Mouse (Mus musculus) testis, postnatal 14 days (tissue): ENCODE results near the gene Nphs1.
A peak's percentile ranks its signal among the peaks of the same experiment; 100 is the strongest.
"Not testable (repeated sequence)": the region's sequence is repeated elsewhere in the genome, so short reads cannot be mapped to it uniquely, and the experiment has no call there.

Source experiments
- DNase-seq: peaks from one replicate; pipeline ENCODE4 v3.0.0; 2021; ENCODE audit warnings: low spot score

Nphs1 gene

DNA sequence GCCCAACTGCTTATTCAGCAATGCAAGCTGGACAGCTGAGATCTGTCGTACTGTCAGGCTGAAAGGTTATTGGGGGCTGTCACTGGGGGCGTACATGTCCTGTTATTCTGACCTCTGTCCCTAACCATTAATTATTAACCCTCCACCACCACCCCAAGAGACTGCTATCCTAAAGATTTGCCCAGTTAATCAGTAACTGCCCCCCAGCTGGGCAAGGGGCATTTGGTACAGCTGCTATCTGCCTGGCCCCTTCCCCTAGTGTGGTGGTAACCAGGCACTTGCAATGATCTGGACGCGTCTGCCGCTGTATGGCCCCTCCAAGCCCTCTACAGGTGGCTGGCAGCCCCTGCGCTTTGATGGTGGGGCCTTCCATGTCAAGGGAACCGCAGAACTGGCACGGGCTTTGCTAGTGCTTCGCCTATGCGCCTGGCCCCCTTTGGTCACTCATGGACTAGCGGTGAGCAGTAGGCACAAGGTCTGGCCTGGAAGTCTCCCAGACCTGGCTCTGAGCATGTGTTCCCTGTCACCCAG, 35.4 kb downstream of the Nphs1 start, which contains the start of gene Prodh2:
TSS of gene Prodh2 (plus strand) at position 222 of the 531 bp plus-strand sequence.
- no peak for DNase-seq

- DNase-seq: peak; percentile 70
These were observed 37.5 kb downstream of the Nphs1 start for GRCm38 (mm10) chr7:30495506-30496042.

GRCm38 (mm10) chr7:30501159-30501558, 43.0 kb downstream of the Nphs1 start:
- DNase-seq: not testable (repeated sequence)

DNA sequence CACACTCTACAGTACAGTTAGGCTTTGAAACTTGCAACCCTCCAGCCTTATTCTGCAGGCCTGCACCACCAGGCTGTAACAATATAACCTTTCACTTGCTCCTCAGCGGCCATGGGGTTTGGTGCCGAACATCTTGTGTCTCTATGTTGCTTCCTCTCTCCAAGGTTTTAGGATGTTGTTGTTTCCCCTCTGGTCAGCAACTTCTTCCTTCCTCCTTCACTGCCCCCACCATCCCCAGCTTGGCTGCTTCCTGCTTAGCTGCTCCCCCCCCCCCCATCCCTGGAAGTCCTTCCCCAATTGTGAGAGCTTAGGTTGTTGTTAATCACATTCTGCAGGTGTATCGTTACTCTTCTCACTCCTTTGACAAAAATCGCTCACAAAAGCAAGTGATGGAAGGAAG, 49.9 kb downstream of the Nphs1 start:
- DNase-seq: peak; percentile 68

DNA sequence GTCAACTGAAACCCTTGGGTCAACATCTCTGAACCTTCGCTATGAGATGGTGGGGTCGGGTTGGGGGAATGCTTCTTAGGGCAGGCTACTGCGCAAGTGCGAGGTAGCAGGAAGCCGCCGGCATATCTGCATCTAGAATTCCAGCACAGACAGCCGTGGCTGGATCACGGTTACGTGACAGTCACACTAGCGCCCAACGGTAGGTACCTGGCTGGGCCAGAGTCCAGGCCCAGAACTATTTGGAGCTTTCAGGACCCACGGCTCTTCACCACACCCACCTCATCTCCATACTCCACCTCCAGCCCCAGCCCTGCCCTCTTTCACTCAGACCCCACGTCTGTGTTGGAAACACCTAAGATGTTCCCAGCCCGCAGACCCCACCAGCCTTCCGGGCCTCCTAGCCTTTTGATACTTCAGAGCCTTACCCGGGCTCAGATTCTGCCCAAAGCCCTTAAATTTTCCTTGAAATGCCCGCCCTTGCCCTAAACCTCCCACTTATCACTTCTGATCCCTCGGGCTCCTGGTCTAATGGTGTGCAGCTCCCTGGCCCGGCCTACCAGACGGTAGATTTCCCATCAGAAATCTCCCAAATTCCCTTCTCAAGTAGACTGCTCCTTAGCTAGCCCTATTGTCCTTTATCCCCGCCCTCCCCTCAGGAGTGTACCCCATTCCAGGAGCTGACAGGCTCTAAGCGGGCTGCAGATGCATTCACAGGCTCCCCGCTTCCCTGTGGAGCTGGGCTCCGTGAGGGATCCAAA, 57.1 kb downstream of the Nphs1 start:
- DNase-seq: no peak

GRCm38 (mm10) chr7:30518325-30518724, 60.2 kb downstream of the Nphs1 start:
- DNase-seq: no peak

- DNase-seq: no peak
These were observed 62.3 kb downstream of the Nphs1 start for GRCm38 (mm10) chr7:30520396-30520795.

DNA sequence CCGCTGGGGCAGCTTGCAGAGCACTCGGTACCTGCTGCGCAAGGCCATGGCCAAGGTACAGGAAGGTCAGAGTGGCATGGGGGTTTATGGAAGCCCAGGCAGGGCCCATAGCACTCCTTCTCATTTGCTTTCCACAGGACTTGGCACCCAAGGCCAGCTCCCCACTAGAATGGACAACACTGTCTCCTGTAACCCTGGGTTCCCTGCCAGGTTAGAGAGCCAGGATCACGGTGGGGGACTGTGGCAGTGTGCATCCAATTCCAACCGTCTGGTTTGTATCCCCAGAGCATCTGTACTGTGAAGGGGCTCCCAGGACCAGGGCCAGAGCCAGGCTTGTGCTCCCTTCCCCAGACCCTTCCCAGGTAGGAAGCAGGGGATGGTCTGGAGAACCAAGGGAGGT, 62.7 kb downstream of the Nphs1 start:
- DNase-seq: no peak

- no peak for DNase-seq
These were observed 64.8 kb downstream of the Nphs1 start for GRCm38 (mm10) chr7:30522871-30523270.

GRCm38 (mm10) chr7:30524487-30524886, 66.4 kb downstream of the Nphs1 start:
- DNase-seq: no peak

DNA sequence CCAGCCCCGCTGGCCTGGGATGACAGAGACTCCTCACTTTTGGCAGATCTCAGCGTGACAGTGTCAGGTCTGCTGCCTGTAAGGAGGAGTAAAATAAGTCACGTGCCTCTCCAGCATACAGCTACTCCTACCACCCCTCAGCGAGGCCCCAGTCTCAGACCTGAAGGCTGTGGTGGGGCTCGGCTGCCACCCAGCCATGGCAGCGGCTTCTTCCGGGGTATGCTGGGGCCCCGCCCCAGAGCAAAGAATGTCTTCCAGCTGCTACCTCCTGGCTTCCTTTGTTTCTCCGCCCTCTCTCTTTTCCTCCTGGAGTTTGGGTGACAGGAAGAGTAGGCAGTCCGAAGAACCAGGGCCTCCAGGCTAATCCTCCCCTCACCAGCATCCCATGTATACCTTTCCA, 67.8 kb downstream of the Nphs1 start:
- DNase-seq: no peak

DNA sequence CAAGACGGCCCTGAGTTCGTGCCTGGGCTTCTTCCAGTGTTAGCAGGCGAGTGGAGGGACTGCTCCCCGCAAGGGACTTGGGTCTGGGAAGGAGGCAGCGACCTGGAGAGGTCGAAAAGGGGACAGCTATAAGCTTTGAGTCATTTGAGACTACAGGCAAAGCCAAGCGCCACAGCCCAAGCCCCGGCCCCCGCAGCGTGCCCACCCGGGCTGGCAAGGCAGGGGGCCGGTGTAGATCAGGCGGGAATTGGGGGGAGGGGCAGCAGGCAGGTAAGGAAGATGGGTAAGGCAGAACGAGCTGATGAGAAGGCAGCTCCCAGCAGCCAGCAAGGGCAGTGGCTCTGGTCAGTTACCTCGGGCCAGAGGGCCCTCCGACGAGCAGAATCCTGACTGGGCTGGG, 68.3 kb downstream of the Nphs1 start:
- no peak for DNase-seq

- DNase-seq: no peak
These were observed 68.9 kb downstream of the Nphs1 start for GRCm38 (mm10) chr7:30526981-30527380.

DNA sequence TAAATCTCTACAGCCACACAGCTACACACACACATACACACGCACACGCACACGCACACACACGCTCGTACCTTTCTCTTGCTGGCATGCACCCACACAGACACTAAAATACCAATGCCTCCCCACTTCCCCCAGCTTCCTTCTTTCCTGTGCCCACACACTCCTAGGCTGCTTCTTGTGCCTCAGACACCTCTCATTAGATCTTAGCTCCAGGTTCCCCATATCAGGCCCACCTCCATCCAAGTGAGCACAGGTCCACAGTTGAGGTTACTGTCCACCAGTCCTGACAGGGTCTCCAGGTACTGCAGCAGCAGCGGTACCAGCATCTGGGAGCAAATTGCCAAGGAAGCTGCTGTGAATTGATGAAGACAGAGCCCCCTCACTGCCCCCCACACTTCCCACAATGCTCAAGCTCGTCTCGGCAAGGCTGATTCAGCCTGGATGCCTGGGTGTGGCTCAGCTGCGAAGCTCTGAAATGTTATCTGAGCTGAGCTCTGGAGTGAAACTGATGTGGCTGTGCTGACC, 73.2 kb downstream of the Nphs1 start:
- DNase-seq: no peak

DNA sequence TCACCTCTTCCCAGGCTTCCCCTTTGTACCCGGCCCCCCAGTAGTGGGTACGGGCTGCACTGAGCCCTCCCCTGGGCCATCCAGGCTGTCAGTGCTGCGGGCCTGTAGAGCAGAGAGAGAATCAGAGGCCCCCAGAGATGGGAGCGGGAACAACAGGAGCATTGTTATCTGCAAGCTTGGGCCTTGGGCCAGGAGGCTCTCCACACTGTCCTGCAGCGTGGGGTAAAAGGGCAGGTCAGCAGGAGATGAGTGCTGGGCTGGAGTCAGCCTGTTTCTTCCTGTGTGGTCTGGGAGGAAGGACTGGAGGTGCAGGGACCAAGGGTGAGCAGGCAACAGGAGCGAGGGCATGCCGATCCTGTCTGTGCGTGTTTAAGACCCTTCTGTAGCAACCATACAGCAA, 74.8 kb downstream of the Nphs1 start:
- peak; percentile 83 for DNase-seq

GRCm38 (mm10) chr7:30533941-30534632, 76.0 kb downstream of the Nphs1 start:
- DNase-seq: peak; percentile 60

- DNase-seq: peak; percentile 97
These were observed 76.8 kb downstream of the Nphs1 start, which contains the start of gene Arhgap33 for GRCm38 (mm10) chr7:30534633-30535577. TSS of gene Arhgap33 (minus strand) at chr7:30535060.
